Mouse (Mus musculus): ENCODE data around the gene 1700008O03Rik. TPM values are rescaled to one million over a fixed set of nuclear protein-coding genes. Genes with fewer than 3 reads are reported as not detected.

Gene 1700008O03Rik
- polyA plus RNA-seq (2012; ENCODE audit: insufficient read depth, low replicate concordance), result not detected in 2 replicates

DNA sequence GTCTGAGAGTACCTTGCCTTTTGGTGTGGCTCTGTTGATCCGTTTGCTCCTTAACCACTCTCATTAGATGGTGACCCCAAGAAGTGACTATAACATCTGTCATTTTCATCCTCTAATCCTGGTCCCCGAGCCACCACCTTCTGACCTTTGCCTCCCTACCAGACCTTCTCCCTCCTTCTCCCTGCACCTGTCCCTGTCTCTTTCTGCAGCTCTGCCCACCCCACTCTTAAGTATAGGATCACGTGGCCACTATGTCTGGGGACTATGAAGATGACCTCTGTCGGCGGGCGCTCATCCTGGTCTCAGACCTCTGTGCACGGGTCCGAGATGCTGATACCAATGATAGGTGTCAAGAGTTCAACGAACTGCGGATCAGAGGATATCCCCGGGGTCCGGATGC, at the start of gene 1700008O03Rik:
Gene 1700008O03Rik (minus strand): TSS at position 101 of the 400 bp plus-strand sequence.
- Histone ChIP-seq H3K4me3 (replicated peaks) (peak within 1 kb of the TSS; percentile 88), H3K27me3 (replicated peaks) (peaks cover 78% of the 10 kb centered on the region)
- TF ChIP-seq FLI1 (IDR thresholded peaks at IDR 0.05; ENCODE audit: low read length) (no peak), GATA1 (IDR thresholded peaks at IDR 0.05; ENCODE audit: borderline replicate concordance, low read length) (no peak)

DNA sequence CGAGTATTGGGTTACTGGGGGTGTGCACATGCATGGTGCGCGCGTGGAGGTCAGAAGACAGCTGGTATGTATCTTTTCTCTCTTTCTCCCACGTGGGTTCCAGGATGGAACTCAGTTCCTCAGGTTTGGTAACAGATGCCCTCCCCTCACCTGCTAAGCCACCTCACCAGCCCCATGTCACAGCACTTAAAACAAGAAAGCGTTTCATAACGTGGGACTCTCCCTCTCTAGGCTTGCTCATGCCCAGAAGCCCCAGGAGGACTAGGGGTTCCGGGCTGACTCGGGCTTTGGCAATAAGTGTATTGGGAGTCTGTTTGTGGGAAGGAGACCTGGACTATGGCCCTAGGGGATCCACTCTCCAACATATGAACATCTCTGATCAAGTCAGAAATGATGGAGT, 48.5 kb upstream of the 1700008O03Rik start:
- TF ChIP-seq GATA1 (IDR thresholded peaks at IDR 0.05; ENCODE audit: borderline replicate concordance, low read length) (no peak), FLI1 (IDR thresholded peaks at IDR 0.05; ENCODE audit: low read length) (no peak)
- Histone ChIP-seq H3K4me3 (replicated peaks) (no peak overlapping the region), H3K27me3 (replicated peaks) (peaks cover 87% of the 10 kb centered on the region), H3K36me3 (replicated peaks; ENCODE audit: low read length) (no peaks in the 10 kb centered on the region), H3K4me1 (no peaks in the 10 kb centered on the region), H3K9me3 (no peaks in the 10 kb centered on the region)

More for the DNA sequence above, at the start of gene 1700008O03Rik:
- Histone ChIP-seq H3K4me1 (peaks cover 13% of the 10 kb centered on the region), H3K9me3 (peaks cover 2% of the 10 kb centered on the region), H3K36me3 (replicated peaks; ENCODE audit: low read length) (no peaks in the 10 kb centered on the region)

DNA sequence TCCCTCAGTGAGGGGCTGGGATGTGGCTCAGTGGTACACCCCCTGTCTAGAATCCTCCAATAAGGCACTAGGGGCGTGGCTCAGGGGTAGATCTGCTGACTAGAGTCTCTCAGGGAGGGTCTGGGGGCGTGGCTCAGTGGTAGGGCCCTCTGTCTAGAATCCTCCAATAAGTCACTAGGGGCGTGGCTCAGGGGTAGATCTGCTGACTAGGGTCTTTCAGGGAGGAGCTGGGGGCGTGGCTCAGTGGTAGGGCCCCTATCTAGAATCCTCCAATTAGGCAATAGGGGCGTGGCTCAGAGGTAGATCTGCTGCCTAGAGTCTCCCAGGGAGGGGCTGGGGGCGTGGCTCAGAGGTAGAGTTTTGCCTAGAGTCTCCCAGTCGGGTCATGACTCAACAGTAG, 47.8 kb upstream of the 1700008O03Rik start:
- Histone ChIP-seq H3K27me3 (replicated peaks) (peaks cover 91% of the 10 kb centered on the region), H3K9me3 (no peaks in the 10 kb centered on the region), H3K4me3 (replicated peaks) (no peak overlapping the region), H3K36me3 (replicated peaks; ENCODE audit: low read length) (no peaks in the 10 kb centered on the region), H3K4me1 (peaks cover under 1% of the 10 kb centered on the region; the same call in 1 of the 2 replicates)
- TF ChIP-seq FLI1 (IDR thresholded peaks at IDR 0.05; ENCODE audit: low read length) (no peak), GATA1 (IDR thresholded peaks at IDR 0.05; ENCODE audit: borderline replicate concordance, low read length) (no peak)

DNA sequence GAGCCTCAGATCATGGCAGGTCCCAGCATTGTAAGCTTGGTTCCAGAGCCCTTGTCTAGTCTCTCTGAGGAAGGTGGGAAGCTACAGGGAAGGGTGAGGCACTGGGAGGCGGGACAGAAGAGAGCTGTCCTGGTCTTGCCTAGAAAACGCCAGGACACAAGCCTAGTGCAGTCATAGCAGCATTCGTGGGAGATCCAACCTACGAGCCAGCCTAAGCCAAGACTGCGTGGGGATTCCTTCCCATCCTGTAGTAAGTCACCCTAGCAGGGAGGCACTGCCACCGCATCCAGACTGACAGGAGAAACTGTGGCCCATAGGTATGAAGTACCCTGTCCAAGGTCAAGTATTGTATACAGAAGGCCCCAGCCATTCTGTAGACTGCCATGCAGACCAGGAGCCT, 46.9 kb upstream of the 1700008O03Rik start:
- peaks cover 91% of the 10 kb centered on the region for H3K27me3 ChIP-seq (replicated peaks)
- no peak overlapping the region for H3K4me3 ChIP-seq (replicated peaks)
- H3K4me1 ChIP-seq, result peaks cover 4% of the 10 kb centered on the region; the same call in 1 of the 2 replicates
- no peaks in the 10 kb centered on the region for H3K36me3 ChIP-seq (replicated peaks; ENCODE audit: low read length)
- no peaks in the 10 kb centered on the region for H3K9me3 ChIP-seq
- TF ChIP-seq FLI1 (IDR thresholded peaks at IDR 0.05; ENCODE audit: low read length) (no peak), GATA1 (IDR thresholded peaks at IDR 0.05; ENCODE audit: borderline replicate concordance, low read length) (no peak)

DNA sequence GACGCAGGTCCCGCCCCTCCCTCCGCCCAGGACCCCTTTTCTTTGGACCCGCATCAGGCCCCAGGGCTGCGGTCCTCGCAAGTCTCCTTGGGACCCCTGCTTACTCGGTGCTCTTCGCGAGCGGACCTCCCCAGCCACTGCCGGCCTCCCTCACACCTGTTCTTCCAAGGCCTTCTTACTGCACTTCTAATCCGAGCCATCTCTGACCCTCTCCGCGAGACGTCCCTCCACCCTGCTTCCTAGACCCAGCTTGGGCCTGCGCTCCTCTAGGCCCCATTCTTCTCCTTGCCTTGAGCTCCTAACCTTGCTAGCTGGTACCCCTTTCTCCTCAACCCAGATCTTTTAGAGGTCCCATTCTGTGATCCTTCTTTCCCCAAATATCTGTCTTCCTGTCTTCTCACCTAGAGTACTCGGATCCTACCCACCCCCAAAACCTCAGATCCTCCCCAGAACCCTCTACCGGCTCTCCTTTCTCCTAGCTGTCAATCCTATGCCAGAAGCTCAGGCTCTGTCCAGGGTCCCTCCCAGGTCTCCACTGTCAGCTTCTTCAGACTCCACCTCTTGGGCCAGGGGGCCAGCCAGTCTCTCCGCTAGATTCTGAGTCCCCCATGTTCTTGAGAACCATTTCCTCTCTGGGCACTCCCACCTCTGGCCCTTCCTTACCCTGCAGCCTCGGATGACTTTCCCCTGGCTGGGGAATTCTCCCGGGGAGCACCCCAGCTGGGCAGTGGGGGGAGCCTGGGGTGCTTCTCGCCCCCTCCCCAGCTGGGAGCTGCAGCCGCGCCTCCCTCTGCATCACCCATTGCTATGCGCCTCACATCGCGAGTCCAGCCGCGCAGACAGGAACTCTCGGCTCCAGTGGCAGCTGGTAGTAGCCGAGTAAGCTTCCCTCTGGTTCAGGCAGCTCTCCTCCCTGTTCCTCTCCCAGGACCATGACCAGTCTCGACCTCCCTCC, 44.2 kb upstream of the 1700008O03Rik start:
- H3K4me3 ChIP-seq (replicated peaks), result no peak overlapping the region

DNA sequence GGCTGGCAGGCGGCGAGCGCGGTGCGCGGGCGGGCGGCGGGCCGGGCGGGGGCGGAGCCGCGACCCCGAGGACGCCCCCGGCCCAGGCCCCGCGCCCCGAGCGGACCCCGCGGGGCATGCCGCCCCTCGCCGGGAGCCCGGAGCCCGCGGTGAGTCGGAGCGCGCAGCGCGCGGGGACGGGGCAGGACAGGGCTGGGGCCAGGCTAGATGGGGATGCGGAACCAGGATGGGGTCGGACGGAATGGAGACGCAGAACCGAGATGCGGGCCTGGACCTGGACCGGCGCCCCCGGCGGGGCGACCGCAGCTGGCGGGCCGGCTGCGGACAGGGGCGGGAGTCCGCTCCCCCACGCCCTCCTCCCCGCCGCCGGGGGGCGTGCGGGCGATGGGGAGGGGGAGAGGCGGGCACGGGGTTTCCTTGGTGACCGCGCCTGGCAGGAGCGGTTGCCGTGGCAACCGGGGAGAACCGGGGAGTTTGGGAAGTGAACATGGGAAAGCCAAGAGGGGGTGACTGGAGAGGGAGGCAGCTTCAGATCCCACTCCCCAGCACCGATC, 43.4 kb upstream of the 1700008O03Rik start, which contains the start of gene Lrrc4b:
Gene Lrrc4b (plus strand): TSS at position 51 of the 554 bp plus-strand sequence.
- TF ChIP-seq FLI1 (IDR thresholded peaks at IDR 0.05; ENCODE audit: low read length), result no peak
- TF ChIP-seq GATA1 (IDR thresholded peaks at IDR 0.05; ENCODE audit: borderline replicate concordance, low read length), result no peak
- H3K4me1 ChIP-seq, result peaks cover 6% of the 10 kb centered on the region
- no peaks in the 10 kb centered on the region for H3K9me3 ChIP-seq
- H3K27me3 ChIP-seq (replicated peaks), result peaks cover 88% of the 10 kb centered on the region
- no peak within 1 kb of the TSS for H3K4me3 ChIP-seq (replicated peaks)
- no peaks in the 10 kb centered on the region for H3K36me3 ChIP-seq (replicated peaks; ENCODE audit: low read length)

More for the DNA sequence above, 44.2 kb upstream of the 1700008O03Rik start:
- H3K27me3 ChIP-seq (replicated peaks), result peaks cover 92% of the 10 kb centered on the region
- no peaks in the 10 kb centered on the region for H3K9me3 ChIP-seq
- H3K36me3 ChIP-seq (replicated peaks; ENCODE audit: low read length), result no peaks in the 10 kb centered on the region
- TF ChIP-seq GATA1 (IDR thresholded peaks at IDR 0.05; ENCODE audit: borderline replicate concordance, low read length), result no peak
- no peak for TF ChIP-seq FLI1 (IDR thresholded peaks at IDR 0.05; ENCODE audit: low read length)
- H3K4me1 ChIP-seq, result peaks cover 4% of the 10 kb centered on the region; the same call in 1 of the 2 replicates

DNA sequence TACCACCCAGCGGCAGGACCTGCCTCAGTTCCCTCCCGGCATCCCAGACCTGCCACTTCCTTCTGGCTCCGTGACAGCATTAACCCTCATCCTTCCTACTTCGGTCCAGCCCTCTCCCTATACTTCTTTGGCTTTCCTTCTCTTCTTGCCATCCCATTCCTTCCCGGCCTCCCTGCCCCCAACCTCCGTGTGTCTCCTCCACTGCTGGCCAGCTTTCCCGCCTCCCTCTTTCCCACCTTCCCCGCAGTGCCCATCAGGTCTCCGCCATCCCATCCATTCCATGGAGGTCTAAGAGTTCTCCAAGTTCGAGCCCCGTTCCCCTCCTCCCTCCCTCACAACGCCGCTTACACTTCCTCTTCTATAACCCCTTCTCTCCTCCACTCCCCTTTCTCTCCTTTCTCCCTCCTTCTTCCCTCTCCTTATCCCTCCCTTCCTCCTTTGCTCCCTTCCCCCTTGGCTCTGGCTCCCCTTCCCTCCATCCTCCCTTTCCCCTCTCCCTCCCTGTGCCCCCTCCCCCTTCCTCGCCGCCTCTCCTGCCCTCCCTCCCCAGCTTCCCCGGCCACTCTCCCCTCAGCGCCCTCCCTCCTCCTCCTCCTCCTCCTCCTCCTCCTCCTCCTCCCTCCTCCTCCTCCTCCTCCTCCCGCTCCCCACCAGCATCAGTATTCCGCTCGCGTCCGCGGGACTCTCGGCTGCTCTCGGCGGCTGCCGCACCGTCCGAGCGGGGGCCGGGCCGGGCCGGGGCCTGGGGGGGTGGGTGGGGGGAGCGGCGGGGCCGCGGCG, 42.7 kb upstream of the 1700008O03Rik start:
- H3K27me3 ChIP-seq (replicated peaks), result peaks cover 83% of the 10 kb centered on the region
- no peak overlapping the region for H3K4me3 ChIP-seq (replicated peaks)
- H3K9me3 ChIP-seq, result no peaks in the 10 kb centered on the region
- no peaks in the 10 kb centered on the region for H3K36me3 ChIP-seq (replicated peaks; ENCODE audit: low read length)
- TF ChIP-seq FLI1 (IDR thresholded peaks at IDR 0.05; ENCODE audit: low read length), result no peak
- TF ChIP-seq GATA1 (IDR thresholded peaks at IDR 0.05; ENCODE audit: borderline replicate concordance, low read length), result no peak
- peaks cover 13% of the 10 kb centered on the region for H3K4me1 ChIP-seq

DNA sequence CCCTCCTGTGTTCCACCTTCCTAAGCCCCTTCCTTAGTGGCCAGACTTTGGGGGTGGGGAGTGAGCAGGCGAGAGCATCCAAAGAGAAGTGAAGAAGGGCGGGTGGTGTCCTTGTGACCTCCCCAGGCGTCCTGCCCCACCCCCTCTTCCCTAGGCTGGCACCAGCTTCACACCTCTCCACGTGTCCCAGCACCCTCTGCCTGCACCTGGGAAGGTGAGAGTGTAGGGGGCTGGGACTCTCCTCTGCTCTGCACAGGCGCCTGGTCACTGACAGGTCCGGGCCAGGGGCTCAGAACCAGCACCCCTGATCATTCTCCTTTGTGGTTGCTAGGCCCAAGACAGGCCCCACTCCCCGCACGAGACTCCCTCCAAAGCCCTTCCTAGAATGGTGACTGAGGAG, 42.0 kb upstream of the 1700008O03Rik start:
- H3K4me3 ChIP-seq (replicated peaks), result no peak overlapping the region
- H3K4me1 ChIP-seq, result peaks cover 18% of the 10 kb centered on the region
- no peaks in the 10 kb centered on the region for H3K9me3 ChIP-seq
- H3K27me3 ChIP-seq (replicated peaks), result peaks cover 82% of the 10 kb centered on the region
- TF ChIP-seq GATA1 (IDR thresholded peaks at IDR 0.05; ENCODE audit: borderline replicate concordance, low read length) (no peak), FLI1 (IDR thresholded peaks at IDR 0.05; ENCODE audit: low read length) (no peak)
- no peaks in the 10 kb centered on the region for H3K36me3 ChIP-seq (replicated peaks; ENCODE audit: low read length)

DNA sequence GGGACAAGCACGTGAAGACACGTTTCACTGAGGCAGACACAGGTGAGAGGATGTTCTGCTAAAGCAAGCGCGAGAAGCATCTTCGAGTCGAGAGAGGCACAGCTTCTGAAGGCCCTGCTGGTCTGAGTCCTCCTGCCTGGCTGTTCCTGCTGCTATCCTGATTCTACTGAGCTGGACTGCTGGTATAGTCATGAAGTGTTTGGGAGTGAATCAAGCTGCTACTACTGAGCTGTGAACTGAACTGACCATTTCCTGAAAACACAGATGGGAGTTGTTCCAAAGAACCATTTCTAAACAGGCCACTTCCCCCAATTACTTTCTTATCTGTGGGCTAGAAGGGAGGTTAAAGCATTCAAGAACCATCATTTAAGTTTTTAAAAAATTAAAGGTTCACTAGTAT, 27.7 kb upstream of the 1700008O03Rik start:
- Histone ChIP-seq H3K4me3 (replicated peaks) (no peak overlapping the region), H3K27me3 (replicated peaks) (peaks cover 43% of the 10 kb centered on the region), H3K4me1 (peaks cover 8% of the 10 kb centered on the region; the same call in 1 of the 2 replicates)

More for the DNA sequence above, 27.7 kb upstream of the 1700008O03Rik start:
- H3K36me3 ChIP-seq (replicated peaks; ENCODE audit: low read length), result no peaks in the 10 kb centered on the region
- H3K9me3 ChIP-seq, result peaks cover 5% of the 10 kb centered on the region; the same call in 1 of the 2 replicates
- TF ChIP-seq GATA1 (IDR thresholded peaks at IDR 0.05; ENCODE audit: borderline replicate concordance, low read length) (no peak), FLI1 (IDR thresholded peaks at IDR 0.05; ENCODE audit: low read length) (no peak)

All from megakaryocyte, embryonic 14.5 days (primary cell).